Mouse (Mus musculus) CH12.LX (cell line): ENCODE results near the gene Mtf1.

Source experiments
- CHD2 ChIP-seq: IDR thresholded peaks from 2 replicates; pipeline ENCODE4 v1.6.1; 2011; ENCODE audit warnings: low read length, improper control_type of control experiment
- CTCF ChIP-seq, 2 experiments: IDR thresholded peaks in 1 of 2; conservative IDR thresholded peaks in 1 of 2; 2 replicates each; pipeline ENCODE4 v1.5.1; 2011 to 2012; ENCODE audit warnings: low read depth in 2 of 2, low read length in 2 of 2, improper control_type of control experiment in 1 of 2, inconsistent platforms in 1 of 2, mild to moderate bottlenecking in 1 of 2, moderate library complexity in 1 of 2
- EP300 ChIP-seq: IDR thresholded peaks from 2 replicates; pipeline ENCODE4 v1.6.1; 2011; ENCODE audit warnings: low read length, improper control_type of control experiment
- ETS1 ChIP-seq: conservative IDR thresholded peaks from 2 replicates; pipeline ENCODE4 v1.6.1; 2012; ENCODE audit warnings: low read depth, mild to moderate bottlenecking, inconsistent platforms, low read length, improper control_type of control experiment, moderate library complexity
- JUND ChIP-seq: conservative IDR thresholded peaks from 2 replicates; pipeline ENCODE4 v1.6.1; 2011; ENCODE audit warnings: low read depth, low read length, improper control_type of control experiment
- MAX ChIP-seq: IDR thresholded peaks from 2 replicates; pipeline ENCODE4 v1.6.1; 2011; ENCODE audit warnings: low read length, improper control_type of control experiment
- MAZ ChIP-seq: IDR thresholded peaks from 2 replicates; pipeline ENCODE4 v1.6.1; 2012; ENCODE audit warnings: low read depth, mild to moderate bottlenecking, inconsistent platforms, low read length, improper control_type of control experiment, moderate library complexity
- MXI1 ChIP-seq: IDR thresholded peaks from 2 replicates; pipeline ENCODE4 v1.6.1; 2011; ENCODE audit warnings: mild to moderate bottlenecking, low read depth, low read length, improper control_type of control experiment
- NELFE ChIP-seq: IDR thresholded peaks from 2 replicates; pipeline ENCODE4 v1.6.1; 2011; ENCODE audit warnings: low read depth, low read length, improper control_type of control experiment
- TBP ChIP-seq: conservative IDR thresholded peaks from 2 replicates; pipeline ENCODE4 v1.6.1; 2011; ENCODE audit warnings: low read depth, low read length, improper control_type of control experiment
- USF1 ChIP-seq: IDR thresholded peaks from 2 replicates; pipeline ENCODE4 v1.6.1; 2014; ENCODE audit warnings: low read depth, mild to moderate bottlenecking, inconsistent platforms, low read length, improper control_type of control experiment
- USF2 ChIP-seq: conservative IDR thresholded peaks from 2 replicates; pipeline ENCODE4 v1.6.1; 2011; ENCODE audit warnings: low read depth, low read length, improper control_type of control experiment
- ZKSCAN1 ChIP-seq: IDR thresholded peaks from 2 replicates; pipeline ENCODE4 v1.6.1; 2012; ENCODE audit warnings: low read depth, inconsistent platforms, low read length, improper control_type of control experiment, borderline replicate concordance
- ZNF384 ChIP-seq: IDR thresholded peaks from 2 replicates; pipeline ENCODE4 v1.6.1; 2012; ENCODE audit warnings: low read depth, low read length, improper control_type of control experiment, inconsistent platforms

GRCm38 (mm10) chr4:124801552-124802308 lies at the start of gene Mtf1:
- TF ChIP-seq USF1 (no peak), CHD2 (no peak), CTCF (conservative IDR thresholded peaks at IDR 0.05 in 1 of 2, IDR thresholded peaks at IDR 0.05 in 1 of 2; ENCODE audit: low read depth in 2 of 2, low read length in 2 of 2) (peak; percentile 77 to 78), MAX (no peak), USF2 (no peak), MAZ (no peak), ZNF384 (no peak), ETS1 (no peak), JUND (no peak), MXI1 (no peak; the same call in 1 of the 2 replicates), ZKSCAN1 (no peak), EP300 (no peak), TBP (0 out of 2 replicates have a peak, but pooled peaks have one; percentile 7), NELFE (no peak)
